Mouse (Mus musculus) NIH3T3 (cell line): ENCODE results near the gene Lmo4.
A peak's percentile ranks its signal among the peaks of the same experiment; 100 is the strongest.

Experiments
- DNase-seq: peaks from one replicate; pipeline ENCODE4 v3.0.0-alpha.2; 2012; ENCODE audit warnings: low read depth

Lmo4 gene

GRCm38 (mm10) chr3:144148234-144148633, 56.8 kb downstream of the Lmo4 start:
- peak; percentile 14 for DNase-seq

GRCm38 (mm10) chr3:144147244-144147643, 57.8 kb downstream of the Lmo4 start:
- no peak for DNase-seq

GRCm38 (mm10) chr3:144144066-144144465, 61.0 kb downstream of the Lmo4 start:
- DNase-seq, result no peak

GRCm38 (mm10) chr3:144142939-144143338, 62.1 kb downstream of the Lmo4 start:
- no peak for DNase-seq

- DNase-seq, result no peak
These were observed 63.2 kb downstream of the Lmo4 start for GRCm38 (mm10) chr3:144141786-144142185.

GRCm38 (mm10) chr3:144140816-144141215, 64.2 kb downstream of the Lmo4 start:
- no peak for DNase-seq

GRCm38 (mm10) chr3:144138659-144139058, 66.4 kb downstream of the Lmo4 start:
- DNase-seq, result peak; percentile 32
